Mouse (Mus musculus): Measurements from ENCODE around the gene C530008M17Rik.

The C530008M17Rik gene

DNA sequence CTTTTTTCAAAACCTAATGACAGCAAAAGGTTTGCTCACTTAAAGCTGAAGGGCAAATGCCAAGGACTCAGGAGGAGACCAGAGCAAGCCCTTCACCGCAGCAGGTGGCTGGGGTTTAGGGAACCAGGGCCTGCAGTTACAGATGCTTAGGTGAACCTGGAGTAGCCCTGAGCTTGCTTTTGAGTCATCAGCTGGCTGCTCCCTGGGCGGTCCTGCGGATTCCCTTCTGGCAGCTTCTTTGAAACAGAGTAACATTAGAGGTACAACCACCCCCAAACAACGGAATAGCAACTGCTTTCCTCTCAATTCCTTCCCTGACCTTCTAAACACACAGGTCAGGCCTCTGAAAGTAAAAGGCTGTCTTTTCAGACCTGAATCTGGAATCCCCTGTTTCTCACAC, 116.5 kb downstream of the C530008M17Rik start:
- DNase-seq (ENCODE audit: low spot score in 2 of 2) = no peak

DNA sequence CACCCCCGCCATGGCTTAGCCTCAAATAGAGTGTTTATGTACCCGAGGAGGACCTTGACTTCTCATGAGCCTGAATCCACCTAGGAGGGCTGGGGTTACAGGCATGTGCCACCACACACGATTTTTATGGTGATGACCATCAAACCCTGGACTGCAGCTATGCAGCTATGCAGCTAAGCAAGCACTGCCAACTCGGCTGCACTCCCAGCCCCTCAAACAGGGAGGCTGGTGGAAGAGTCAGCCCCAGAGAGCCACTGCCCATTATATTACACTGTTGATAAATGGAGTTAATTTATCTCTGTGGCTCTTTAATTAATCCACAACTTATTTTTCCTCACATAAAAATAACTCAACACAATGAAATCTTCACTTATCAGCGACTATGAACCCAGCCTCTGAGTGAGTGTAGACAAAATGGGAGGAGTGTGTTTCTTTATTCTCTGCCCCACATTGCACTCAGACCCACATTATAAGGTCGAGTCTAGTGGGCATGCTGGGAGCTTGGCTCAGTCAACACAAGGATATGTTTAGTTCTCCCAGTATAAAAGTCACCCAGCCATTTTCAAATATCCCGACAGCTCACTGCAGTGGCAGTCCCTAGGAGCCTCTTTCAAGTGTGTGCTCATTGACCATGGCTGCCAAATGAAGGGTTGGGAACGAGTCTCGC, 117.3 kb downstream of the C530008M17Rik start:
- no peak for DNase-seq (ENCODE audit: low spot score in 2 of 2)

DNA sequence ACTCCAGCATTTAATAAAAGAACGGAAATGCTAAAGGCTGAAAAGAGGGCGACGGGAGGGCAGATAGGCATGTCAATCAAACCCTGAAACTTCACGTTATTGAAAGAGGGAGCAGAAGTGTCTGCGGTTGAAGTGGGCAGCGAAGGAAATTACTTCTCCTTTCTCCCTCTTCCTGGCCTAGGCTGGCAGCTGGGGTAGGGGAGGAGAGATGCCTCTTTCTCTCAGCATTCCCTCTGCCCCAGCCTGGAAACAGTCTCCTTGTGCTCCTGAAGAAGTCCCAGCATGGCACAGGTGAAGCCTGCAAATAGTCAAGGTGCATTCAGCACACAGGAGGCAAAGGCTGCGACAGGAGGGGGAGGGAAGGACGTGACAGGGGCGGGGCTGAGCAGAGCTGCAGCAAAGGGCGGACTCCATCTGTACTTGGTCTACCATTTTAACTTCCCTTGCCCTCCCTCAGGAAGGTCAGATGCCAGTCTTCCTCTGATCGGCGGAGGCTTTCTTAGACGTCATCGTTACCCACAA, 122.8 kb downstream of the C530008M17Rik start:
- DNase-seq (ENCODE audit: low spot score in 2 of 2) = peak in 1 of 2 experiments; percentile 10

- DNase-seq (ENCODE audit: low spot score in 2 of 2) = no peak
Measured at GRCm38 (mm10) chr5:76781943-76782342, 125.6 kb downstream of the C530008M17Rik start.

- no peak for DNase-seq (ENCODE audit: low spot score in 2 of 2)
Measured at GRCm38 (mm10) chr5:76782414-76783103, 126.2 kb downstream of the C530008M17Rik start.

DNA sequence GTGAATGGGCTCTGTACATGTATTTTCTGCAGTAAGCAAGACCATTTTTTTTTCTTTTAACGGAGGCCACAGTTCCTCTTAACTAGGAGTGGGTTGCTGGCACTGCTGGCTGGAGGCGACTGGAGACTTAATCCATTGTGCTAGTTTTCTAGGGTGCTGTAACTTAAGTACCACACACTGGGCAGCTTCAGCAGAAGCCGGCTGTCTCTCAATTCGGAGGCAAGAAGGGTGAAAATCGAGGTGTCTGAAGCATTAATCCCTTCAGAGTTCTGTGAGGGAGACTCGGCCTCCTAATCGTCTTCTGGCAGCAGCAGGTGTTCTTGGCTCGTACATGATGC, 126.8 kb downstream of the C530008M17Rik start:
- DNase-seq (ENCODE audit: low spot score in 2 of 2) = no peak

GRCm38 (mm10) chr5:76784151-76784723, 127.9 kb downstream of the C530008M17Rik start:
- DNase-seq (ENCODE audit: low spot score in 2 of 2) = no peak

- DNase-seq (ENCODE audit: low spot score in 2 of 2) = no peak
Measured at GRCm38 (mm10) chr5:76785013-76785412, 128.7 kb downstream of the C530008M17Rik start.

- DNase-seq (ENCODE audit: low spot score in 2 of 2) = no peak
Measured at GRCm38 (mm10) chr5:76789881-76790280, 133.6 kb downstream of the C530008M17Rik start.

GRCm38 (mm10) chr5:76791280-76791679, 135.0 kb downstream of the C530008M17Rik start:
- no peak for DNase-seq (ENCODE audit: low spot score in 2 of 2)

DNA sequence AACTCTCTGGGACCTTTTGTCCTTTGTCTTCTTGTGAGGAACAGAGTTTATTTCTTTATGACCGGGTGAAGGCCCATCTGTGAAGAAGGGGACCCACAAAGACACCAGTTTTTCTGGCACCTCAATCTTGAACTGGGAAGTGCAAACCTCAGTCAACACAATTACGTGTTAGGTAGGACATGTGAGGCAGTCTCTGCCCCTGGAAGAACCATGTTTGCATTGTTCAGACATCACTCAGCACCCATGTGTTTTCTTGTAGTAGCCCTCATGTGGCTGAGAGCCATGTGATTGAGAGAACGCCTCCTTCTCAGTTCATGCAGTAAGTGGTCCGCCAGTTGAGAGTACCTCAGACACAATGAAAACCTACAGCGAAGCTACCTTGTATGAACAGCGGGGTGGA, 136.4 kb downstream of the C530008M17Rik start:
- no peak for DNase-seq (ENCODE audit: low spot score in 2 of 2)

- no peak for DNase-seq (ENCODE audit: low spot score in 2 of 2)
Measured at GRCm38 (mm10) chr5:76798043-76798442, 141.7 kb downstream of the C530008M17Rik start.

DNA sequence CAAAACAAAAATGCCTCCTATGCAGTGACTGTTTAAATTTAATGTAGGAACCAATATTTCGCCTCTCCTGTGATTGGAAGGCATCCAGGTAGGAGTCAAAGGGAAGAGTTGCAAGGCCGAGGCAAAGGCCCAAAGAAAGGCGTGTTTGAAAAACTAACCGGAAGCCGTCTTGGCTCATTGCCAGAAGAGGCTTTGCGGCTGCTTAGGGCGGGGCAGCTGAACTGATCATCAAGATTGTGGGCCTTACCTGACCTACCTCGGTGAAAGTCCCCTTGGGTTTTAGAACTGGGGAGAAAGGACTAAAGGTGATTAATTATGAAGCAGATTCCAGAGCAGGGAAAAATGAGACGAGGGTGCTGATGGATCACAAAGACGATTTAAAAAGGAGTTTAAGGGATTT, 143.2 kb downstream of the C530008M17Rik start:
- DNase-seq (ENCODE audit: low spot score in 2 of 2) = no peak

GRCm38 (mm10) chr5:76809031-76809430, 152.7 kb downstream of the C530008M17Rik start:
- DNase-seq (ENCODE audit: low spot score in 2 of 2) = no peak

GRCm38 (mm10) chr5:76815035-76815434, 158.7 kb downstream of the C530008M17Rik start:
- no peak for DNase-seq (ENCODE audit: low spot score in 2 of 2)

DNA sequence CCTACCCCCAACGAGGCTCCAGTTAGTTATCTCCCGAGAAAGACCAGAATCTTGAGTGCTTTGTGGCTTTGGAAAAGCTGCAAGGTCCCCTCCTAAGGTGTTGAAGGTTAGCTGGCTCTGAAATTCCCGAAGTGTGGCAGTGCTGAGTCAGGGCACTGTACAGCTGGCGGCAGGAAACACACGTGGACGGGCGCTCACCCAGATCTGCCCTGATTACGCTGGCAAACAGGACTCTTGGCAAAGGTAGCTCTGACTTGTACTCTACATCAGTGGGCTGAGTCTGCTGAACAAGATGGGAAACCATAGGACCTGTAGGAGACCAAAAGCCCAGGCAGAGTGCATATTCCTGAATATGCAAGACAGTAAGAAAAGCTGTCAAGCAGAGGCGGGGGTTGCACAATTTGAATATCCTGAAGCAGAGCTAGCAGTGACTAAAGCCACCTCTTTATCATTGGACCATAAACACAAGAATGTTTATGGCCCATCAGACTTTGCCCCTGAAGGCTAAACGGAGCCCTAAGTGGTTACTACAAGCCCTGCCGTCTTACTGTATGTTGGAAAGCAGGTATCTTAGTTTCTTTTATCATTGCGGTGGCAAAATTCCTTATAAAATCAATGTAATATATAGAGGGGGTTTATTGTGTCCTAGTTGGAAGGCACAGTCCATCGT, 159.6 kb downstream of the C530008M17Rik start:
- DNase-seq (ENCODE audit: low spot score in 2 of 2) = no peak

GRCm38 (mm10) chr5:76816748-76817147, 160.4 kb downstream of the C530008M17Rik start:
- no peak for DNase-seq (ENCODE audit: low spot score in 2 of 2)

DNA sequence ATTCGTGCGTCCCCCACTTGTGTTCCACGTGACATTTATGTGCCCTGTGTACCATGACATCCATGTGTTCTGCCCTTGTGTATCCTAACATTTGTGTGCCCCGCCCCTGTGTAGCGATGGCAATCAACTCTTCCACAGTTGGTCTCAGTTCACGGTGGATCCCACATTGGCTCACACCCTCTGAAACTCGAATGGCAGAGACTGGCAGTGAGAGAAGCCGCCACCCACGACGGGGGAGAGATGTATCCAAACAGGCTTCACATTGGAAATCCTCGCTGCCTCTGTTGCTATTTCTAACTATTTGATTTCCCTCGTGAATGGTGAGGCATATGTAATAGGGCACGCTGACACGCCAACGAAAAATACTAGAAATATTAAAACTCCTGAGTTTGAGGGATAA, 161.4 kb downstream of the C530008M17Rik start:
- DNase-seq (ENCODE audit: low spot score in 2 of 2) = no peak

GRCm38 (mm10) chr5:76818807-76819206, 162.5 kb downstream of the C530008M17Rik start:
- no peak for DNase-seq (ENCODE audit: low spot score in 2 of 2)

GRCm38 (mm10) chr5:76822097-76822496, 165.8 kb downstream of the C530008M17Rik start:
- DNase-seq (ENCODE audit: low spot score in 2 of 2) = no peak

DNA sequence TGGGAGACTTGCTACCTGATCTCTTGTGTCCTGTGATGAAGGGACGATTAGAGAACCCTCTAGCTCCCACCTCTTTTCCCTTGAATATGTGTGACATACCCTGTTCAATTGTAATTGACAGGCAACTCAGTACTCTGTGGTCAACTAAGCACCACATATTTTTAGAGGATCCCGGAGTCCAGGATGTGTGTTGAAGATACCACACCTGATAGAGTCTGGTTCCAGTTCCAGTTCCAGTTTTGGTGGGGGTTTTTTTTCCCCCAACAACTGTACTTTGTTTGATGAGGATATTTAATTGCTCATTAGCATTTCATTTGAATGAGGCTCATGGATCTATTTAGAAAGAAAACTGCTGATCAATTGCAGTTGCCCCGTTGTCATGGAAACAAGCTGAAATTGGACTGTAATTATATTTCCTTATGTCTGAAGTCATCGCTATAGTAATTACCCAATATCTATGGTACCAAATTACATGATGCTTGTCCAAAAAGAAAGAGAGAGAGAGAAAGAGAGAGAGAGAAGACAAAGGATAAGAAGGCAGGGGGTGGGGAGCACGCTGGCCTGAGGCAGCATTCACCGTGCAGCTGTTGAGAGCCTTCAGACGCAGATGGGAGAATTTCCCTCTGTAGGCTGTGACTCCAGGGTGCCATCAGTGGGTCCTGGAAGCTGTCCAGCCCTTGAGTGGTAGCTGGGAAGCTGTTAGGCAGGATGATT, 172.4 kb downstream of the C530008M17Rik start:
- DNase-seq (ENCODE audit: low spot score in 2 of 2) = no peak

Data from thymus, postnatal 10 days (tissue).